Mouse (Mus musculus) heart, adult 18-20 months (tissue): ENCODE measurements around the gene Caprin1. TPM values are rescaled to one million over a fixed set of nuclear protein-coding genes. Genes with fewer than 3 reads are reported as not detected.
A peak's percentile ranks its signal among the peaks of the same experiment; 100 is the strongest.

Source experiments
- DNase-seq, 2 experiments: peaks; one replicate each; pipeline ENCODE4 v3.0.0; 2021 to 2022; ENCODE audit warnings: mixed read lengths in 1 of 2
- long read RNA-seq, 2 experiments: library from polyadenylated mRNA; stranded (forward); transcript quantifications; one replicate each; pipeline ENCODE4 v2.0.0; 2021
- total RNA-seq, 2 experiments: library from RNA; stranded (reverse); gene quantifications; 2 replicates each; pipeline ENCODE4 v1.2.3; 2021

Gene Caprin1
- total RNA-seq = 100 to 1,000 TPM; 201 to 202 TPM
- long read RNA-seq, experiment 1, full-length matches to known transcripts = 54 of 108 reads
- long read RNA-seq, experiment 1, partial matches to known transcripts = 34 of 108 reads
- long read RNA-seq, experiment 1, other reads (novel, unspliced or antisense) = 20 of 108 reads
- long read RNA-seq, experiment 2, full-length matches to known transcripts = 13 of 39 reads
- long read RNA-seq, experiment 2, partial matches to known transcripts = 8 of 39 reads
- long read RNA-seq, experiment 2, other reads (novel, unspliced or antisense) = 18 of 39 reads

- peak; percentile 96 to 97 for DNase-seq
Measured at GRCm38 (mm10) chr2:103797491-103798009, at the start of gene Caprin1. Gene Caprin1, minus strand, starts transcription at chr2:103797649.

- DNase-seq = no peak
Measured at GRCm38 (mm10) chr2:103846875-103847274, 49.4 kb upstream of the Caprin1 start.

GRCm38 (mm10) chr2:103846271-103846670 lies 48.8 kb upstream of the Caprin1 start:
- no peak for DNase-seq

- DNase-seq = no peak
Measured at GRCm38 (mm10) chr2:103844016-103844415, 46.6 kb upstream of the Caprin1 start.

GRCm38 (mm10) chr2:103843321-103843720 lies 45.9 kb upstream of the Caprin1 start:
- DNase-seq = no peak

- DNase-seq = no peak
Measured at GRCm38 (mm10) chr2:103842299-103842698, 44.9 kb upstream of the Caprin1 start.

- DNase-seq = no peak
Measured at GRCm38 (mm10) chr2:103838483-103838882, 41.0 kb upstream of the Caprin1 start.

- DNase-seq = no peak
Measured at GRCm38 (mm10) chr2:103837166-103837565, 39.7 kb upstream of the Caprin1 start.

- DNase-seq = no peak
Measured at GRCm38 (mm10) chr2:103835614-103836395, 38.4 kb upstream of the Caprin1 start.

- no peak for DNase-seq
Measured at GRCm38 (mm10) chr2:103833816-103834445, 36.5 kb upstream of the Caprin1 start.

GRCm38 (mm10) chr2:103832899-103833298 lies 35.5 kb upstream of the Caprin1 start:
- no peak for DNase-seq

GRCm38 (mm10) chr2:103828900-103829299 lies 31.5 kb upstream of the Caprin1 start:
- DNase-seq = no peak

- DNase-seq = no peak
Measured at GRCm38 (mm10) chr2:103824916-103825315, 27.5 kb upstream of the Caprin1 start.

GRCm38 (mm10) chr2:103822560-103822959 lies 25.1 kb upstream of the Caprin1 start:
- DNase-seq = no peak

- DNase-seq = no peak
Measured at GRCm38 (mm10) chr2:103817145-103817895, 19.9 kb upstream of the Caprin1 start.

- no peak for DNase-seq
Measured at GRCm38 (mm10) chr2:103815976-103816375, 18.5 kb upstream of the Caprin1 start.

- DNase-seq = no peak
Measured at GRCm38 (mm10) chr2:103811465-103812191, 14.2 kb upstream of the Caprin1 start.

- DNase-seq = no peak
Measured at GRCm38 (mm10) chr2:103810412-103810811, 13.0 kb upstream of the Caprin1 start.

GRCm38 (mm10) chr2:103808466-103808865 lies 11.0 kb upstream of the Caprin1 start:
- DNase-seq = no peak

GRCm38 (mm10) chr2:103803770-103804530 lies 6.5 kb upstream of the Caprin1 start:
- no peak for DNase-seq

- no peak for DNase-seq
Measured at GRCm38 (mm10) chr2:103802422-103802821, 5.0 kb upstream of the Caprin1 start.
